Mouse (Mus musculus) limb, embryonic 11.5 days (tissue): ENCODE data around the gene Coro2a. TPM values are rescaled to one million over a fixed set of nuclear protein-coding genes. Genes with fewer than 3 reads are reported as not detected.

Experiments
- ATAC-seq: fragments of 200-750 bp; cut with Nextera tagmentation; 2 replicates; pipeline ENCODE4 v1.8.0; 2017; ENCODE audit warnings: low read depth; ENCODE audit not compliant: insufficient number of reproducible peaks, low FRiP score, low TSS enrichment
- DNase-seq: peaks from one replicate; pipeline ENCODE4 v3.0.0-alpha.2; 2015; ENCODE audit warnings: low spot score
- H3K27ac ChIP-seq: fragments of 300-500 bp; sonication (generic); replicated peaks from 2 replicates; pipeline ENCODE4 v1.5.1; 2014; ENCODE audit warnings: low read depth, mild to moderate bottlenecking, low read length
- H3K27me3 ChIP-seq: fragments of 300-500 bp; sonication (generic); 2 replicates; pipeline ENCODE4 v1.6.1; 2014; ENCODE audit warnings: mild to moderate bottlenecking, low read length, mixed read lengths; ENCODE audit not compliant: control insufficient read depth, insufficient read depth
- H3K36me3 ChIP-seq: fragments of 300-500 bp; sonication (generic); 2 replicates; pipeline ENCODE4 v1.6.1; 2014; ENCODE audit warnings: mild to moderate bottlenecking, low read length, moderate library complexity, mixed read lengths; ENCODE audit not compliant: control insufficient read depth, insufficient read depth
- H3K4me1 ChIP-seq: fragments of 300-500 bp; sonication (generic); 2 replicates; pipeline ENCODE4 v1.6.1; 2014; ENCODE audit warnings: low read length, mixed read lengths; ENCODE audit not compliant: control insufficient read depth, insufficient read depth
- H3K4me2 ChIP-seq: fragments of 300-500 bp; sonication (generic); 2 replicates; pipeline ENCODE4 v1.6.1; 2014; ENCODE audit warnings: low read depth, mild to moderate bottlenecking, moderate library complexity; ENCODE audit not compliant: severe bottlenecking
- H3K4me3 ChIP-seq: fragments of 300-500 bp; sonication (generic); 2 replicates; pipeline ENCODE4 v1.5.1; 2014; ENCODE audit warnings: low read depth, low read length
- H3K9ac ChIP-seq: fragments of 300-500 bp; sonication (generic); 2 replicates; pipeline ENCODE4 v1.6.1; 2014; ENCODE audit warnings: mild to moderate bottlenecking, low read length
- H3K9me3 ChIP-seq: fragments of 300-500 bp; sonication (generic); 2 replicates; pipeline ENCODE4 v1.6.1; 2016; ENCODE audit warnings: low read length; ENCODE audit not compliant: control insufficient read depth
- WGBS: fragments of 180-500 bp; shearing (Covaris S2); extraction: QIAGEN DNeasy Blood & Tissue Kit; methylation state at CpG from one replicate; pipeline ENCODE4 v1.1.7; 2014; 5-methylcytosine and 5-hydroxymethylcytosine counted together
- polyA plus RNA-seq: library from polyadenylated mRNA; unstranded; fragments of >200 nt; fragmentation: Nextera tagmentation; extraction: Ambion mirVana; gene quantifications from 2 replicates; pipeline ENCODE4 v1.2.1, GENCODE M21; 2014

Gene Coro2a
- polyA plus RNA-seq, 1 experiment from 2014 or later, result 1.7 TPM

- Histone ChIP-seq H3K27me3 (peaks cover 17% of the 10 kb centered on the region), H3K36me3 (0 out of 2 replicates have a peak, but pooled peaks cover 2% of the 10 kb centered on the region), H3K9ac (peak overlapping the region; percentile 23; the same call in 1 of the 2 replicates), H3K4me1 (0 out of 2 replicates have a peak, but pooled peaks cover 2% of the 10 kb centered on the region), H3K4me3 (peak overlapping the region; percentile 51), H3K27ac (no peak overlapping the region), H3K4me2 (peak overlapping the region; percentile 93), H3K9me3 (no peaks in the 10 kb centered on the region)
- peak; percentile 95 for DNase-seq
- under 1% methylated on average over 94 of the region's 94 CpGs for WGBS
- ATAC-seq, result peak; percentile 93
Observed at GRCm38 (mm10) chr4:46506801-46507610, 95.0 kb downstream of the Coro2a start.

- Histone ChIP-seq H3K4me1 (0 out of 2 replicates have a peak, but pooled peaks cover 2% of the 10 kb centered on the region), H3K9ac (no peak overlapping the region), H3K9me3 (no peaks in the 10 kb centered on the region), H3K36me3 (peaks cover 4% of the 10 kb centered on the region; the same call in 1 of the 2 replicates), H3K27ac (no peak overlapping the region), H3K4me3 (no peak overlapping the region), H3K4me2 (no peak overlapping the region), H3K27me3 (peaks cover 17% of the 10 kb centered on the region)
- ATAC-seq (no peak), DNase-seq (no peak)
- 73% methylated on average over 8 of the region's 8 CpGs for WGBS
Observed at GRCm38 (mm10) chr4:46505361-46506057, 96.5 kb downstream of the Coro2a start.

GRCm38 (mm10) chr4:46503881-46504280 is 98.1 kb downstream of the Coro2a start:
- 0 out of 2 replicates have a peak, but pooled peaks cover 2% of the 10 kb centered on the region for H3K4me1 ChIP-seq
- ATAC-seq (no peak), DNase-seq (no peak)
- H3K4me2 ChIP-seq, result no peak overlapping the region
- no peak overlapping the region for H3K4me3 ChIP-seq
- 78% methylated on average over 3 of the region's 3 CpGs for WGBS
- peaks cover 12% of the 10 kb centered on the region; the same call in 1 of the 2 replicates for H3K36me3 ChIP-seq
- peaks cover 17% of the 10 kb centered on the region for H3K27me3 ChIP-seq
- H3K9me3 ChIP-seq, result no peaks in the 10 kb centered on the region
- H3K27ac ChIP-seq, result no peak overlapping the region
- H3K9ac ChIP-seq, result no peak overlapping the region

GRCm38 (mm10) chr4:46502606-46503502 is 99.1 kb downstream of the Coro2a start:
- peaks cover 12% of the 10 kb centered on the region; the same call in 1 of the 2 replicates for H3K36me3 ChIP-seq
- H3K4me2 ChIP-seq, result no peak overlapping the region
- no peak overlapping the region for H3K4me3 ChIP-seq
- WGBS, result 82% methylated on average over 16 of the region's 16 CpGs
- no peaks in the 10 kb centered on the region for H3K9me3 ChIP-seq
- no peak overlapping the region for H3K9ac ChIP-seq
- no peak for ATAC-seq
- DNase-seq, result no peak
- H3K27me3 ChIP-seq, result peaks cover 17% of the 10 kb centered on the region
- H3K27ac ChIP-seq, result no peak overlapping the region
- H3K4me1 ChIP-seq, result 0 out of 2 replicates have a peak, but pooled peaks cover 2% of the 10 kb centered on the region

- WGBS, result 13% methylated on average over 4 of the region's 4 CpGs
- H3K36me3 ChIP-seq, result peaks cover 16% of the 10 kb centered on the region; the same call in 1 of the 2 replicates
Observed at GRCm38 (mm10) chr4:46498976-46499375, 103.0 kb downstream of the Coro2a start.

GRCm38 (mm10) chr4:46498511-46498910 is 103.5 kb downstream of the Coro2a start:
- Histone ChIP-seq H3K4me2 (no peak overlapping the region), H3K4me1 (no peaks in the 10 kb centered on the region), H3K9me3 (no peaks in the 10 kb centered on the region), H3K27me3 (no peaks in the 10 kb centered on the region), H3K4me3 (no peak overlapping the region), H3K9ac (no peak overlapping the region), H3K36me3 (peaks cover 16% of the 10 kb centered on the region; the same call in 1 of the 2 replicates), H3K27ac (no peak overlapping the region)
- WGBS, result 72% methylated on average over 3 of the region's 3 CpGs
- DNase-seq, result no peak
- ATAC-seq, result no peak; the same call in 1 of the 2 replicates

More at GRCm38 (mm10) chr4:46498976-46499375, 103.0 kb downstream of the Coro2a start:
- peak; percentile 63 for DNase-seq
- no peak overlapping the region for H3K4me2 ChIP-seq
- H3K9ac ChIP-seq, result no peak overlapping the region
- no peaks in the 10 kb centered on the region for H3K4me1 ChIP-seq
- H3K4me3 ChIP-seq, result no peak overlapping the region
- H3K9me3 ChIP-seq, result no peaks in the 10 kb centered on the region
- H3K27ac ChIP-seq, result no peak overlapping the region
- no peaks in the 10 kb centered on the region for H3K27me3 ChIP-seq
- no peak for ATAC-seq

GRCm38 (mm10) chr4:46497286-46497892 is 104.6 kb downstream of the Coro2a start:
- ATAC-seq (no peak), DNase-seq (peak; percentile 80)
- 47% methylated on average over 4 of the region's 4 CpGs for WGBS
- Histone ChIP-seq H3K9ac (no peak overlapping the region), H3K36me3 (peaks cover 16% of the 10 kb centered on the region; the same call in 1 of the 2 replicates), H3K4me2 (no peak overlapping the region), H3K4me1 (no peaks in the 10 kb centered on the region), H3K9me3 (no peaks in the 10 kb centered on the region), H3K27me3 (no peaks in the 10 kb centered on the region), H3K4me3 (no peak overlapping the region), H3K27ac (no peak overlapping the region)
